Mouse (Mus musculus) heart, embryonic 14.5 days (tissue): Measurements from ENCODE around the gene Armc7. TPM values are rescaled to one million over a fixed set of nuclear protein-coding genes. Genes with fewer than 3 reads are reported as not detected.

ENCODE experiments used
- ATAC-seq: fragments of 200-750 bp; cut with Nextera tagmentation; 2 replicates; pipeline ENCODE4 v1.8.0; 2017; ENCODE audit warnings: low read depth, moderate TSS enrichment; ENCODE audit not compliant: insufficient number of reproducible peaks, insufficient read depth, low FRiP score
- H3K27ac ChIP-seq, 2 experiments: fragments of 200-500 bp in 1 of 2; fragments of 300-500 bp in 1 of 2; sonication (generic) in 1 of 2; replicated peaks in 1 of 2; 2 replicates each; pipeline ENCODE4 v1.5.1; 2012 to 2014; ENCODE audit warnings: low read depth in 2 of 2, low read length in 2 of 2, control low read depth in 1 of 2, mild to moderate bottlenecking in 1 of 2, mixed read lengths in 1 of 2; ENCODE audit not compliant: control insufficient read depth in 1 of 2, insufficient read depth in 1 of 2
- H3K27me3 ChIP-seq: fragments of 300-500 bp; sonication (generic); 2 replicates; pipeline ENCODE4 v1.6.1; 2014; ENCODE audit warnings: mild to moderate bottlenecking, low read length, control low read depth; ENCODE audit not compliant: control insufficient read depth, insufficient read depth
- H3K36me3 ChIP-seq: fragments of 300-500 bp; sonication (generic); 2 replicates; pipeline ENCODE4 v1.6.1; 2014; ENCODE audit warnings: mild to moderate bottlenecking, control low read depth, low read length, mixed read lengths; ENCODE audit not compliant: control insufficient read depth, insufficient read depth
- H3K4me1 ChIP-seq, 2 experiments: fragments of 200-500 bp in 1 of 2; fragments of 300-500 bp in 1 of 2; sonication (generic) in 1 of 2; 2 replicates each; pipeline ENCODE4 v1.6.1; 2012 to 2014; ENCODE audit warnings: low read length in 2 of 2, control low read depth in 1 of 2, mixed read lengths in 1 of 2; ENCODE audit not compliant: control insufficient read depth in 2 of 2, insufficient read depth in 2 of 2
- H3K4me2 ChIP-seq: fragments of 300-500 bp; sonication (generic); 2 replicates; pipeline ENCODE4 v1.6.1; 2014; ENCODE audit warnings: mild to moderate bottlenecking, low read length
- H3K4me3 ChIP-seq, 2 experiments: fragments of 200-500 bp in 1 of 2; fragments of 300-500 bp in 1 of 2; sonication (generic) in 1 of 2; 2 replicates each; pipeline ENCODE4 v1.5.1; 2012 to 2014; ENCODE audit warnings: low read length in 2 of 2, mild to moderate bottlenecking in 2 of 2, control low read depth in 1 of 2, low read depth in 1 of 2, moderate library complexity in 1 of 2; ENCODE audit not compliant: control insufficient read depth in 1 of 2, insufficient read depth in 1 of 2
- H3K9ac ChIP-seq: fragments of 300-500 bp; sonication (generic); 2 replicates; pipeline ENCODE4 v1.6.1; 2014; ENCODE audit warnings: mild to moderate bottlenecking, low read length
- H3K9me3 ChIP-seq: fragments of 300-500 bp; sonication (generic); 2 replicates; pipeline ENCODE4 v1.6.1; 2016; ENCODE audit warnings: low read length, control low read depth; ENCODE audit not compliant: control insufficient read depth
- WGBS: fragments of 180-500 bp; shearing (Covaris S2); extraction: QIAGEN DNeasy Blood & Tissue Kit; methylation state at CpG from one replicate; pipeline ENCODE4 v1.1.7; 2014; 5-methylcytosine and 5-hydroxymethylcytosine counted together
- polyA plus RNA-seq: library from polyadenylated mRNA; unstranded; fragments of >200 nt; fragmentation: Nextera tagmentation; extraction: Ambion mirVana; gene quantifications from 2 replicates; pipeline ENCODE4 v1.2.1, GENCODE M21; 2014

The Armc7 gene
- 5.5 and 7.5 TPM in 2 replicates for polyA plus RNA-seq

DNA sequence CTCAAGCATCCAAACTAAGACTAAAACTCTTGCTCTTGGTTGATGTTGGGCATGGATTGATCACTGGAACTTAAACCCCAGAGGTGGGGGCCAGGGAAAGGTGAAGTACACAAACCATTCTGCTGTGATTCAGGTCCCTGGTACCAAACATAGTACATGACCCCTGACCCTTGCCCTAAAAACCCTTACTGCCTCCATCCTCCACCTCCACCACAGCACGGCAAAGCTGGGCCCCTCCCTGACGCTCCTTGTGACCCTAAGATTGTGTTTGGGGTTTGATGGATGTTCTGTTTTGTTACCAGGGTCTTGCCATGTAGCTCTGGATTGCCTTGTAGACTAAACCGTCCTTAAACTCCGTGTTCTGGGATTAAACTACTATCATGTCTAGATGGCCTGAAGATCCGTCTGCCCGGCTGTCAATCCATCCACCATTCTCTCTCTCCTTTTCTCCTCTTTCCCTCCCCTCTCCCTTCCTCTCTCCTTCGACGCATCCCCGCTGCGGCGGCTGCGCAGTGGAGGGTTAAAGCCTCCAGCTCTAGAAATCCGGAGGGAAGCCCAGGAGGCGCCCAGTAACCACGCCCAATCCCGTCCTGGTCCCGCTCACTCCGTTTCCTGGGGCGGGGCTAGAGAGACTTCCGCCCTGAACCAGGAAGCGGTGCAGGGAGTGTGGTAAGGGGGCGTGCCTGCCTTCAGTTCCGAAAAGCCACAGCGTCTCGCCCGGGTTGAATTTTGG lies at the start of gene Armc7:
Gene Armc7 (plus strand): TSS at position 643 of the 733 bp plus-strand sequence.
- Histone ChIP-seq H3K4me2 (peak within 1 kb of the TSS; percentile 90), H3K9me3 (no peaks in the 10 kb centered on the region), H3K9ac (peak within 1 kb of the TSS; percentile 84), H3K27ac (peak within 1 kb of the TSS; percentile 46 to 78), H3K36me3 (peaks cover 10% of the 10 kb centered on the region), H3K27me3 (no peaks in the 10 kb centered on the region), H3K4me1 (peaks cover 14 to 27% of the 10 kb centered on the region in 2 experiments), H3K4me3 (peak within 1 kb of the TSS; percentile 71 to 82)
- peak; percentile 92 for ATAC-seq
- under 1% methylated on average over 26 of the region's 26 CpGs for WGBS

DNA sequence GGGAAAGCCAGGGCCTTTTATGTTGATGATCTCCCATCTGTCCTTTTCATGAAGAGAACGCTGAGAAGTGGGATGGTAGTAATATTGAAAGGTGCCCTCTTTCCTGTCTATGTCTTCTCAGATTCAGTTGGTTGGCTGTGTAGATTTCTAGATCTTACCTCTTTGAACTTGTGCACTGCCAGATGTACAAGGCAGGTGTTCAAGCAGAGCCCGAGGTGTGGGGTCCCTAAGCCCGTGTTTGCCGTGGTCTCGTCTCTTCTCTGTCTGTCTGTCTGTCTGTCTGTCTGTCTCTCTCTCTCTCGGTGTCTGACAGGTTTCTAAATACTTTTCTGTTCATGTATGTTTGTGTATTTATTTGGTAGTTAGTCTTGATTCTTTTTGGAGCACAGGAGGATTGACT lies 49.8 kb upstream of the Armc7 start:
- 89% methylated on average over 6 of the region's 6 CpGs for WGBS
- H3K27ac ChIP-seq = no peak overlapping the region
- no peak overlapping the region for H3K4me3 ChIP-seq
- no peak overlapping the region for H3K4me2 ChIP-seq
- no peak for ATAC-seq
- no peaks in the 10 kb centered on the region for H3K27me3 ChIP-seq
- no peaks in the 10 kb centered on the region for H3K9me3 ChIP-seq
- no peak overlapping the region for H3K9ac ChIP-seq
- H3K4me1 ChIP-seq = peaks cover 7 to 21% of the 10 kb centered on the region in 2 experiments
- H3K36me3 ChIP-seq = peaks cover 81% of the 10 kb centered on the region

DNA sequence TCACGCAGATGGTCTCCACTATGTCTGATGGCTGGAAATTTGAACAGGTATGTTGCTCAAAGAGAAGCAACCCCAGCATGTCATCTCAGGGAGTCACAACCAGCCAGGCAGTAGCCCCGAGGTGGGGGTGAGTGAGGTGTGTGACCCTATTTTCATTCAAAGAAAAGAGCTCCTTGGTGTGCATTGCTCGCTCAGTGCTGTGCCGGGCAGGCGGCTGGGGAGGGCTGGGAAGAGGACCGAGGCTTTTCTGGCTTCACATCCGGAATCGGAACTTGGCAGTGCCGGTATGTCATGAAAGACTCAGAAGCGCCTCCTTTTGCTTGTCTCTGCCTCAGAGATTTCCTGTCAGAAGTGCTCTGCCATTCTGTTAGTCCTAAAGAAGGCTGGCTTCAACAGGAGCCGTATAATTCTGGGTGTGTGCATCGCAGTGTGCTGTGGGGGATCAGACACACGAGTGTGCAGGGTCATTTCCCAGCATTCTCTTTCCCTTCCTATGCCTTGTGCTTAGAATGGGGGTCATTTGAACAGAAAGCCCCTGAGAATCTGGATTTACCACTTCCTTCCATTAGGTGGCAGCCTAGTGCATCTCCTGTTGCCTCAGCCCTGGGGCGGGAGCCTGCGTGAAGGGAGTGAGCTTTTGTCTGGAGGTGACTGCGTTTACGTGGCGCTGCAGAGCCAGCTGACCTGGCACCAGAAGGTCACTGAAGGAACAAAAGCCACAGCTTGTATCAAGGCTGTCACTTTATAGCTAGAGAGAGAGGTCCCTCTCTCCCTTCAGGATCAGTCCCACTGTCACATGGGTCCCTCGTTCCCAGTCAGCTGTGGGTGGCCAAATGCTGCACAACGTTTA lies 47.8 kb upstream of the Armc7 start:
- no peaks in the 10 kb centered on the region for H3K27me3 ChIP-seq
- H3K4me2 ChIP-seq = peak overlapping the region; percentile 13
- H3K4me1 ChIP-seq = peaks cover 5 to 7% of the 10 kb centered on the region in 2 experiments
- H3K27ac ChIP-seq = peak overlapping the region; percentile 50 to 69
- no peaks in the 10 kb centered on the region for H3K9me3 ChIP-seq
- H3K9ac ChIP-seq = peak overlapping the region; percentile 38; the same call in 1 of the 2 replicates
- H3K36me3 ChIP-seq = peaks cover 93% of the 10 kb centered on the region
- ATAC-seq = peak; percentile 65
- 31% methylated on average over 20 of the region's 20 CpGs for WGBS
- no peak overlapping the region for H3K4me3 ChIP-seq

DNA sequence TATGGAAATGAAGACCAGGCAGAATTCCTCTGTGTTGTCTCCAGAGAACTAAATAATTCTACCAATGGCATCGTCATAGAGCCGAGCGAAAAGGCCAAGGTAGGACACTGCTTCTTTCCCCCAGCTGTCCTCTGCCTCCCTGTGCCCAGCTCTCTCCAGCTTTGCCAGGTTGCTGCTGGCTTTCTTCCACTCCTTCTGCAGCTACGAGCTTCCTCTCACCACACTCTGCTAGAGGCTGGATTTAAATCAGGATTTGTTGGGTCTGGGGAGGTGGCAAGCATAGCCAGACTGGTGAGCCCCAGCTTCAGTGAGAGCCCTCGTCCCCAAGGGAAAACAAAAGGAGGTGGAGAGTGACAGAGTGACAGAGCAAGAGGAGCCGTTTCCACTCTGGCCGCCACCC lies 46.2 kb upstream of the Armc7 start:
- peaks cover 83% of the 10 kb centered on the region for H3K36me3 ChIP-seq
- 81% methylated on average over 7 of the region's 7 CpGs for WGBS
- no peak overlapping the region for H3K4me3 ChIP-seq
- H3K27me3 ChIP-seq = no peaks in the 10 kb centered on the region
- no peak for ATAC-seq
- H3K9ac ChIP-seq = no peak overlapping the region
- no peak overlapping the region for H3K4me2 ChIP-seq
- H3K27ac ChIP-seq = no peak overlapping the region
- H3K9me3 ChIP-seq = no peaks in the 10 kb centered on the region
- H3K4me1 ChIP-seq = peaks cover 5 to 7% of the 10 kb centered on the region in 2 experiments

DNA sequence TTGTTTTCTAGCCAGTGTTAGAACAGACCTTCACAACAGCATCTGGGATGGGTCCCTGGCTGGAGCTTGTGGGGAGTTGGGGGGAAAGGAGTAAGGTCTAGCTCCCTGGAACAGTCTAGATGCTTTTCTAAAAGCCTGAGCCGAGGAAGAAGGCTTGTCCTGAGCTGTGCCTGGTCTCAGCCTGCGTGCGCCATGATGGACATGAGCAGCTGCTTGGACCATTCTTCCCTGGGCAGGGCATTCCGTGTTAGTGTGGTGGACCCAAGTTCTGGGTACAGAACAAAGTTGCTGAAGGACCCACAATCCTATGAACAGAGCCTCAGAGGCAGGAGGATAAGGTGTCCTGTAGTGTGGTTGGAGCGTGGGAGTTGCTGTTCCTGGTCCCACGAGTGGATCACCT lies 44.9 kb upstream of the Armc7 start:
- H3K4me2 ChIP-seq = no peak overlapping the region
- H3K4me1 ChIP-seq = peaks cover 8 to 11% of the 10 kb centered on the region in 2 experiments
- H3K4me3 ChIP-seq = no peak overlapping the region
- peaks cover 71% of the 10 kb centered on the region for H3K36me3 ChIP-seq
- no peak overlapping the region for H3K27ac ChIP-seq
- ATAC-seq = no peak
- no peaks in the 10 kb centered on the region for H3K27me3 ChIP-seq
- no peaks in the 10 kb centered on the region for H3K9me3 ChIP-seq
- 95% methylated on average over 6 of the region's 6 CpGs for WGBS
- no peak overlapping the region for H3K9ac ChIP-seq

DNA sequence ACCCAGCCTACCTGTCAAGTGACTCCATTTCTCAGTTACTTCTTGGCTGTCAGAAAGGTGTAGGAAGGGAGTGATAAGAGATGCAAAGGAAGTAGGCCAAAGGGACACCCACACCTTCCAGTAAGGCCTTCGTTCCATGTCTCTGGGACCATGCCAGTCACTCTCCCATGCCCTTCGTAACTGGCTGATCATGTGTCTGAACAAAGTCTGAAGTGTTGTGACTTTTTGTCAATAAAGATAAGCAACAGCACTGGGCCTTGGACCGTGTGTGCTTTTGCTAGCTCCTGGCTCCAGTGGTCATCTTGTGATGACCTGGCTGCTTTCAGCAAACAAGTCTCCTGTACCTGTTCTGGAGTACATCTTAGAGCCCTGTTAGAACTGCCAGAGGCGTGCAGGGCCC lies 42.7 kb upstream of the Armc7 start:
- H3K9me3 ChIP-seq = no peaks in the 10 kb centered on the region
- peaks cover 8 to 16% of the 10 kb centered on the region in 2 experiments; a peak in 3 of 4 replicates for H3K4me1 ChIP-seq
- peaks cover 48% of the 10 kb centered on the region for H3K36me3 ChIP-seq
- WGBS = 59% methylated on average over 4 of the region's 4 CpGs
- H3K4me2 ChIP-seq = no peak overlapping the region
- H3K4me3 ChIP-seq = no peak overlapping the region
- H3K27me3 ChIP-seq = no peaks in the 10 kb centered on the region
- H3K27ac ChIP-seq = no peak overlapping the region
- H3K9ac ChIP-seq = no peak overlapping the region
- ATAC-seq = no peak

DNA sequence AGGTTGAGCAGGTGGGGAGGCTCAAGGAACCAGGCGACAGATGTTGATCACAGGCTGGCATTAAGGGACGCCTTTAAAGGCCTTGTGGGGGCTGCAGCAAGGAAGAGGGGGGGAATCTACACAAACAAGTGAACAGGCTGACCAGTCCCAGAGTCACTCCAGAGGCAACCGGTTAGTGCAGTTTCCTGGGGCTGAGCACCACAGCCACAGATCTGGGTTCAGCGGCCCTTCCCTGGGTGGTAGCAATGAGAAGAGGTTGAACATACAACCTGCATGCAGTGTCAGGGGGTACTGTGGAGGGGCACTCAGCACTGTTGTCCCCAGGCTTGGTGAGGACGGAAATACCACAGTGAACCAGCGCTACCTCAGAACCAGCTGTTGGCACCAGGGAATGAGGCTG lies 42.1 kb upstream of the Armc7 start:
- Histone ChIP-seq H3K9me3 (no peaks in the 10 kb centered on the region), H3K4me3 (no peak overlapping the region), H3K9ac (no peak overlapping the region), H3K36me3 (peaks cover 45% of the 10 kb centered on the region), H3K4me2 (no peak overlapping the region), H3K4me1 (peaks cover 6 to 12% of the 10 kb centered on the region in 2 experiments; a peak in 3 of 4 replicates), H3K27me3 (no peaks in the 10 kb centered on the region), H3K27ac (no peak overlapping the region)
- no peak for ATAC-seq
- WGBS = 78% methylated on average over 6 of the region's 6 CpGs
